Mouse (Mus musculus): ENCODE results near the gene Tectb. TPM values are rescaled to one million over a fixed set of nuclear protein-coding genes. Genes with fewer than 3 reads are reported as not detected.
"Not testable (repeated sequence)": the region's sequence is repeated elsewhere in the genome, so short reads cannot be mapped to it uniquely, and the experiment has no call there.

Gene Tectb
- polyA plus RNA-seq, 1 experiment from 2014 or later: 0.05 TPM

DNA sequence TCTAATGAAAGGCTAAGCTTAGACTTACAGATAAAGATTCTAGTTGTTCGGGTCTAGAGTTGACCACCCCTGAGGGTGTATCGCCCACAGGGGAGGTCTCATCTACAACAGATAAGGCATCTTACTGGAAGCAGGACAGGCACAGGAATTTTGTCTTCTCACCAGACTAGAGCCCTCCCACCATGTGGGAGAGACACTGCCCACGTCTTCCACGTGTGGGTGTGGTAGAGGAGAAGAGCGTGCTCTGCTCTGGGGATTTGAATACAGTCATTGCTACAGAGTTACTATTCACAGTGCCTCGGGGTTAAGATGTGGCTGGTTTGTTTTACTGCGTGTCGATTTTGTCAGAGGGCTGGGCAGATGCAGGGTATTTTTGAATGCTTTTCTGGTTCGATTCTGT, 33.0 kb upstream of the Tectb start:
- H3K9me3 ChIP-seq (replicated peaks; ENCODE audit: low read length): no peaks in the 10 kb centered on the region
- no peak overlapping the region for H3K27ac ChIP-seq
- WGBS: 48% methylated on average over 9 of the region's 9 CpGs
- no peak for ATAC-seq (replicated peaks; ENCODE audit: low FRiP score, low read depth)
- H3K9ac ChIP-seq (ENCODE audit: low read depth, low read length): no peak overlapping the region
- no peak for TF ChIP-seq CTCF (IDR thresholded peaks at IDR 0.05; ENCODE audit: low read depth)
- H3K27me3 ChIP-seq (ENCODE audit: insufficient read depth, low read length): no peaks in the 10 kb centered on the region
- peaks cover 8% of the 10 kb centered on the region; the same call in 1 of the 2 replicates for H3K4me1 ChIP-seq (replicated peaks; ENCODE audit: insufficient read depth, low read length)
- no peak overlapping the region for H3K4me2 ChIP-seq (ENCODE audit: low read length)
- DNase-seq (ENCODE audit: low spot score): no peak
- H3K36me3 ChIP-seq (ENCODE audit: insufficient read depth, low read length): no peaks in the 10 kb centered on the region
- H3K4me3 ChIP-seq (replicated peaks; ENCODE audit: low read depth, low read length): no peak overlapping the region

- H3K4me2 ChIP-seq (ENCODE audit: low read length): no peak overlapping the region
- H3K36me3 ChIP-seq (ENCODE audit: insufficient read depth, low read length): no peaks in the 10 kb centered on the region
- DNase-seq (ENCODE audit: low spot score) (no peak), ATAC-seq (replicated peaks; ENCODE audit: low FRiP score, low read depth) (no peak)
- no peaks in the 10 kb centered on the region for H3K27me3 ChIP-seq (ENCODE audit: insufficient read depth, low read length)
- 65% methylated on average over 6 of the region's 6 CpGs for WGBS
- no peaks in the 10 kb centered on the region for H3K9me3 ChIP-seq (replicated peaks; ENCODE audit: low read length)
- peaks cover 8% of the 10 kb centered on the region; the same call in 1 of the 2 replicates for H3K4me1 ChIP-seq (replicated peaks; ENCODE audit: insufficient read depth, low read length)
- H3K27ac ChIP-seq: no peak overlapping the region
- no peak overlapping the region for H3K9ac ChIP-seq (ENCODE audit: low read depth, low read length)
- no peak for TF ChIP-seq CTCF (IDR thresholded peaks at IDR 0.05; ENCODE audit: low read depth)
- H3K4me3 ChIP-seq (replicated peaks; ENCODE audit: low read depth, low read length): no peak overlapping the region
These were observed 32.4 kb upstream of the Tectb start for GRCm38 (mm10) chr19:55148109-55148508.

- H3K4me2 ChIP-seq (ENCODE audit: low read length): no peak overlapping the region
- 75% methylated on average over 6 of the region's 6 CpGs for WGBS
- no peak overlapping the region for H3K9ac ChIP-seq (ENCODE audit: low read depth, low read length)
- H3K4me3 ChIP-seq (replicated peaks; ENCODE audit: low read depth, low read length): no peak overlapping the region
- no peaks in the 10 kb centered on the region for H3K9me3 ChIP-seq (replicated peaks; ENCODE audit: low read length)
- no peaks in the 10 kb centered on the region for H3K27me3 ChIP-seq (ENCODE audit: insufficient read depth, low read length)
- DNase-seq (ENCODE audit: low spot score) (no peak), ATAC-seq (replicated peaks; ENCODE audit: low FRiP score, low read depth) (no peak)
- no peaks in the 10 kb centered on the region for H3K36me3 ChIP-seq (ENCODE audit: insufficient read depth, low read length)
- H3K27ac ChIP-seq: no peak overlapping the region
- no peak for TF ChIP-seq CTCF (IDR thresholded peaks at IDR 0.05; ENCODE audit: low read depth)
- H3K4me1 ChIP-seq (replicated peaks; ENCODE audit: insufficient read depth, low read length): peaks cover 4% of the 10 kb centered on the region; the same call in 1 of the 2 replicates
These were observed 30.9 kb upstream of the Tectb start for GRCm38 (mm10) chr19:55149646-55150045.

- H3K4me3 ChIP-seq (replicated peaks; ENCODE audit: low read depth, low read length); H3K27ac ChIP-seq; H3K27me3 ChIP-seq (ENCODE audit: insufficient read depth, low read length); ATAC-seq (replicated peaks; ENCODE audit: low FRiP score, low read depth); DNase-seq (ENCODE audit: low spot score); H3K9me3 ChIP-seq (replicated peaks; ENCODE audit: low read length); H3K4me1 ChIP-seq (replicated peaks; ENCODE audit: insufficient read depth, low read length); H3K9ac ChIP-seq (ENCODE audit: low read depth, low read length); H3K4me2 ChIP-seq (ENCODE audit: low read length); H3K36me3 ChIP-seq (ENCODE audit: insufficient read depth, low read length): not testable (repeated sequence)
- WGBS: 76% methylated on average over 5 of the region's 6 CpGs
These were observed 28.3 kb upstream of the Tectb start for GRCm38 (mm10) chr19:55152274-55152673.

- Histone ChIP-seq H3K9ac (ENCODE audit: low read depth, low read length) (no peak overlapping the region), H3K27me3 (ENCODE audit: insufficient read depth, low read length) (no peaks in the 10 kb centered on the region), H3K27ac (no peak overlapping the region), H3K36me3 (ENCODE audit: insufficient read depth, low read length) (no peaks in the 10 kb centered on the region), H3K9me3 (replicated peaks; ENCODE audit: low read length) (no peaks in the 10 kb centered on the region), H3K4me3 (replicated peaks; ENCODE audit: low read depth, low read length) (no peak overlapping the region), H3K4me1 (replicated peaks; ENCODE audit: insufficient read depth, low read length) (no peaks in the 10 kb centered on the region), H3K4me2 (ENCODE audit: low read length) (no peak overlapping the region)
- DNase-seq (ENCODE audit: low spot score): no peak
- ATAC-seq (replicated peaks; ENCODE audit: low FRiP score, low read depth): no peak
- no peak for TF ChIP-seq CTCF (IDR thresholded peaks at IDR 0.05; ENCODE audit: low read depth)
- WGBS: 90% methylated on average over 6 of the region's 6 CpGs
These were observed 27.6 kb upstream of the Tectb start for GRCm38 (mm10) chr19:55152983-55153382.

DNA sequence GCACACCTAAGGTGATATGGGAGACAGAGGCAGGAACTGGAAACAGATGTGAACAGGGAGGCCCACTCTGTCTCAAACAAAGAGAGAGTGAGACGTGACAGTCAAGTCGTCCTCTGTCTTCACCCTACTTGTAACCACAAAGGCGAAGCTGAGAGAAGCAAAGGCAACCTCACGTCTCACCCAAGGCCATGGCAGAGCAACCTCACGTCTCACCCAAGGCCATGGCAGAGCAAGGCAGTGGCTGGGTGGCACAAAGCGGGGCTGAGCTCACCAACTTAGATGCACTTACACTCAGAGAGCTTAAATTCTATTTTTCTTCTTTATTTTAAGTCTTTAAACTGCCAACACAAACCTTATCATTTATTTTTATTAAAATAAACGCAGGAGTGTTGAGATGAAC, 23.5 kb upstream of the Tectb start:
- Histone ChIP-seq H3K9me3 (replicated peaks; ENCODE audit: low read length) (no peaks in the 10 kb centered on the region), H3K27me3 (ENCODE audit: insufficient read depth, low read length) (no peaks in the 10 kb centered on the region), H3K36me3 (ENCODE audit: insufficient read depth, low read length) (no peaks in the 10 kb centered on the region), H3K4me2 (ENCODE audit: low read length) (no peak overlapping the region), H3K27ac (no peak overlapping the region), H3K4me3 (replicated peaks; ENCODE audit: low read depth, low read length) (no peak overlapping the region), H3K4me1 (replicated peaks; ENCODE audit: insufficient read depth, low read length) (no peaks in the 10 kb centered on the region), H3K9ac (ENCODE audit: low read depth, low read length) (no peak overlapping the region)
- WGBS: 83% methylated on average over 7 of the region's 7 CpGs
- no peak for TF ChIP-seq CTCF (IDR thresholded peaks at IDR 0.05; ENCODE audit: low read depth)
- no peak for DNase-seq (ENCODE audit: low spot score)
- no peak for ATAC-seq (replicated peaks; ENCODE audit: low FRiP score, low read depth)

DNA sequence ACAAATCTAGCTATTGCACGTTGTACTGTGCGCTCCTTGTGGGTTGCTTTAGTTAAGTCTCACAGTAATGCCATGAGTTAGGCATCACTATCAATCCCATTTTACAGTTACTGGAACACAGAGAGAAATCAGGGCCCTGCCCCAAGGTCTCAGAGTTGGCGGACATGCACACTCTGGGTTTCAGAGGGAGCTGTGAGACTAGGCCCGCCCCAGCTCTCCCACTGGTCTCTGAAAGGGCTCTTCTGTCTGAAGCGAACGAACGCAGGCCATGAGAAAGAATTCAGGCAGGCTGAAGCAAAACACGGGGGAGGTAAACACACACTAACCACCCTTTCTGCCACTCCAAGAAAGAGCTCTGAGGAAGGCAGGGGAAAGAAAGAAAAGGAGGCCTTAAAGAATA, 21.9 kb upstream of the Tectb start:
- no peak for DNase-seq (ENCODE audit: low spot score)
- H3K4me3 ChIP-seq (replicated peaks; ENCODE audit: low read depth, low read length): no peak overlapping the region
- no peak overlapping the region for H3K4me2 ChIP-seq (ENCODE audit: low read length)
- no peaks in the 10 kb centered on the region for H3K27me3 ChIP-seq (ENCODE audit: insufficient read depth, low read length)
- ATAC-seq (replicated peaks; ENCODE audit: low FRiP score, low read depth): no peak
- no peaks in the 10 kb centered on the region for H3K36me3 ChIP-seq (ENCODE audit: insufficient read depth, low read length)
- H3K9ac ChIP-seq (ENCODE audit: low read depth, low read length): no peak overlapping the region
- no peaks in the 10 kb centered on the region for H3K4me1 ChIP-seq (replicated peaks; ENCODE audit: insufficient read depth, low read length)
- 51% methylated on average over 8 of the region's 8 CpGs for WGBS
- H3K27ac ChIP-seq: no peak overlapping the region
- no peak for TF ChIP-seq CTCF (IDR thresholded peaks at IDR 0.05; ENCODE audit: low read depth)
- no peaks in the 10 kb centered on the region for H3K9me3 ChIP-seq (replicated peaks; ENCODE audit: low read length)
